ENCODE assay signal across 9 mouse cellular contexts in the genomic region with DNA sequence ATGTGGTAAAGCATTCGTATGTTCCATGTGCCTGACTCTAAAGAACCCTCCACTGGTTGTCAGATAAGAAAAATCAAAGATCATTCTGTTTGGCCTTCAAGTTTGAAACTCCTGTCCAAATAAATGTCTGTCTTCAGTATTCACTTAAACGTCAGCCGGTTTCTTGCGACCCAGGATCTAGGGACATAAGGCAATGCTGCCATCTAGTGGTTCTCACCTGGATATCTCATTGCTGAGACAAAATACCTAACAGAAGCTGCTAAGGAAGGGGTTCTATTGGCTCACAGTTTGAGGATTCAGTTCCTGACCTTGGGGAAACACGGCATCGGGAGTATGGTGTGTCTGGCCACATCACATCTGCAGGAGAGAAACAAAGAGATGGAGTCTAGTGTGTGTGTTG.
A peak's percentile ranks its signal among the peaks of the same experiment; 100 is the strongest.
DNase-seq lines count a peak whose midpoint lies in the region; ATAC-seq and TF ChIP-seq lines count a peak whose summit lies in the region.
"Had no signal": no experiment of that assay in that cellular context is flagged by ENCODE, and none has a peak within 500 bp of the region (broad histone marks: within the 10 kb centered on the region; RNA-seq: fewer than 3 reads in every experiment).

No protein-coding gene starts in this region.

- H3K9ac ChIP-seq in liver, postnatal 0 days (replicated peaks), result no peak overlapping the region
- H3K9ac ChIP-seq: heart, embryonic 13.5 days; neural tube, embryonic 13.5 days had no signal

- no peaks in the 10 kb centered on the region for H3K27me3 ChIP-seq in forebrain, embryonic 10.5 days (ENCODE audit: poor library complexity, severe bottlenecking)
- H3K27me3 ChIP-seq in liver, postnatal 0 days (ENCODE audit: insufficient read depth, low read length), result no peaks in the 10 kb centered on the region
- H3K27me3 ChIP-seq: neural tube, embryonic 13.5 days had no signal

- no peak for ATAC-seq in liver, postnatal 0 days

- H3K4me2 ChIP-seq in liver, postnatal 0 days (ENCODE audit: low read depth, low read length), result no peak overlapping the region
- H3K4me2 ChIP-seq: heart, embryonic 13.5 days; neural tube, embryonic 13.5 days had no signal

- H3K4me3 ChIP-seq in forebrain, embryonic 10.5 days, result no peak overlapping the region
- no peak overlapping the region for H3K4me3 ChIP-seq in liver, postnatal 0 days (ENCODE audit: low read depth, low read length)
- H3K4me3 ChIP-seq: heart, embryonic 13.5 days; neural tube, embryonic 13.5 days had no signal

- H3K27ac ChIP-seq in forebrain, embryonic 10.5 days, result 0 out of 2 replicates have a peak overlapping the region, but pooled peaks have one; percentile 26
- no peak overlapping the region for H3K27ac ChIP-seq in liver, postnatal 0 days (ENCODE audit: low read depth)
- H3K27ac ChIP-seq: heart, embryonic 13.5 days; neural tube, embryonic 13.5 days had no signal

- 46% methylated on average over 6 of the region's 6 CpGs for WGBS in forebrain, embryonic 10.5 days
- WGBS in liver, postnatal 0 days (ENCODE audit: insufficient replicate concordance), result 44% methylated on average over 6 of the region's 6 CpGs

- no peak for TF ChIP-seq EP300 in liver, postnatal 0 days (IDR thresholded peaks at IDR 0.05; ENCODE audit: low read depth)

- TF ChIP-seq CTCF in liver, postnatal 0 days (IDR thresholded peaks at IDR 0.05; ENCODE audit: low read depth), result peak; percentile 86

- DNase-seq in urinary bladder, postnatal 36 days (ENCODE audit: low spot score in 2 of 2), result peak; percentile 21 to 29
- DNase-seq in urinary bladder, adult 2 months (ENCODE audit: low spot score), result no peak
- DNase-seq in adrenal gland, postnatal 36 days, result peak; percentile 41 to 53
- peak; percentile 62 for DNase-seq in forebrain, embryonic 10.5 days (ENCODE audit: extremely low spot score, low spot score)
- DNase-seq in kidney, adult 9 months, result peak; percentile 71
- DNase-seq in liver, postnatal 0 days, result peak; percentile 36
- DNase-seq in right cerebral cortex, postnatal 4 days, result peak; percentile 8

- no peaks in the 10 kb centered on the region for H3K9me3 ChIP-seq in forebrain, embryonic 10.5 days
- H3K9me3 ChIP-seq in liver, postnatal 0 days (ENCODE audit: low read length), result no peaks in the 10 kb centered on the region
- H3K9me3 ChIP-seq: heart, embryonic 13.5 days; neural tube, embryonic 13.5 days had no signal

- peaks cover 8% of the 10 kb centered on the region for H3K4me1 ChIP-seq in forebrain, embryonic 10.5 days
- no peaks in the 10 kb centered on the region for H3K4me1 ChIP-seq in liver, postnatal 0 days (ENCODE audit: insufficient read depth)
- H3K4me1 ChIP-seq: heart, embryonic 13.5 days; neural tube, embryonic 13.5 days had no signal

- no peaks in the 10 kb centered on the region for H3K36me3 ChIP-seq in forebrain, embryonic 10.5 days (replicated peaks)
- no peaks in the 10 kb centered on the region for H3K36me3 ChIP-seq in liver, postnatal 0 days (replicated peaks; ENCODE audit: insufficient read depth, low read length)
- H3K36me3 ChIP-seq: heart, embryonic 13.5 days; neural tube, embryonic 13.5 days had no signal
